In the genomic region with DNA sequence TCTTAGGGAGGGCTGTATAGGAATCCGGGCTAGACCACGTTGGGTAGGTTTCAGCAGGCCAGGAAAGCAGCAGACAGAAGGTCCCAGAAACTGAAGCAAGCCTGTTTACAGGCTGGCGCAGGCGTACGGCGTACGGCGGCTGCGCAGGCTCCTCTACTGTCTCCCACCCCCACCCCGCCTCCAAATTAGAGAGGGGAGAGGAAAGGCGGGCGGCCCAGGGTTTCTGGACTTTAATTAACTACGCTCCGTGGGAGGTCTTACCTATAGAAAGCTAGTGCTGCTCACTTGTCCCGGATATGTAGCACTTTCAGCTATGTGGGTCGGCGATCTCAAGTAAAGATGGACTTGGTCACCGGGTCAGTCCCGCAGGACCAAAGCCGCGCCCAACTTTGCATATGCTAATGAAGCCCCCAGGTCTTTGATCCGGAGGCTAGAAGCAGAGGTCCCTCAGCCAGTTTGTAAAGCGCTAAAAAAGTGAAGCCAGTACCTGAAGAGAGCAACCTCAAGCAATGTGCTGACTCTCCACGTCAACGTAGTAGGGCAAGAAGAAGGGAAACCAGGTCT, we compare ENCODE assay signal across 8 mouse cellular contexts. TPM values are rescaled to one million over a fixed set of nuclear protein-coding genes. Genes with fewer than 3 reads are reported as not detected.
DNase-seq lines count a peak whose midpoint lies in the region; ATAC-seq and TF ChIP-seq lines count a peak whose summit lies in the region.

A gene (minus strand): TSS at position 340 of the 564 bp plus-strand sequence.

- H3K9me3 ChIP-seq in ES-E14 (ENCODE audit: control insufficient read depth, insufficient read depth, low read depth, low read length): no peaks in the 10 kb centered on the region
- H3K9me3 ChIP-seq in forebrain, embryonic 14.5 days (replicated peaks; ENCODE audit: control insufficient read depth, low read length): no peaks in the 10 kb centered on the region
- H3K9me3 ChIP-seq in hindbrain, embryonic 14.5 days (ENCODE audit: control insufficient read depth, low read length): no peaks in the 10 kb centered on the region
- H3K9me3 ChIP-seq in lung, postnatal 0 days (ENCODE audit: low read length): no peaks in the 10 kb centered on the region

- H3K4me1 ChIP-seq in ES-E14 (ENCODE audit: control insufficient read depth in 2 of 2, insufficient read depth in 2 of 2, low read length in 2 of 2, poor library complexity in 1 of 2): peaks cover 2 to 3% of the 10 kb centered on the region in 2 experiments; a peak in 3 of 4 replicates
- H3K4me1 ChIP-seq in forebrain, embryonic 14.5 days (ENCODE audit: control insufficient read depth, insufficient read depth, low read length): peaks cover 9% of the 10 kb centered on the region
- 0 out of 2 replicates have a peak, but pooled peaks cover 5% of the 10 kb centered on the region for H3K4me1 ChIP-seq in hindbrain, embryonic 14.5 days (replicated peaks; ENCODE audit: control insufficient read depth, insufficient read depth, low read length)
- H3K4me1 ChIP-seq in lung, postnatal 0 days (ENCODE audit: insufficient read depth, low read depth, low read length): no peaks in the 10 kb centered on the region

- H3K27ac ChIP-seq in ES-E14 (ENCODE audit: insufficient read depth, low read depth, low read length, poor library complexity, severe bottlenecking): no peak within 1 kb of the TSS
- H3K27ac ChIP-seq in forebrain, embryonic 14.5 days (ENCODE audit: low read depth, low read length): no peak within 1 kb of the TSS
- no peak within 1 kb of the TSS for H3K27ac ChIP-seq in hindbrain, embryonic 14.5 days
- H3K27ac ChIP-seq in lung, postnatal 0 days (ENCODE audit: low read length): peak within 1 kb of the TSS; percentile 66

- WGBS in forebrain, embryonic 14.5 days: under 1% methylated on average over 25 of the region's 25 CpGs
- WGBS in hindbrain, embryonic 14.5 days: under 1% methylated on average over 25 of the region's 25 CpGs
- under 1% methylated on average over 25 of the region's 25 CpGs for WGBS in lung, postnatal 0 days

- peak within 1 kb of the TSS; percentile 78 for H3K4me2 ChIP-seq in forebrain, embryonic 14.5 days (ENCODE audit: low read length)
- peak within 1 kb of the TSS; percentile 65 for H3K4me2 ChIP-seq in hindbrain, embryonic 14.5 days (replicated peaks)
- peak within 1 kb of the TSS; percentile 75 for H3K4me2 ChIP-seq in lung, postnatal 0 days (replicated peaks; ENCODE audit: low read depth, low read length)

- H3K36me3 ChIP-seq in ES-E14 (ENCODE audit: control insufficient read depth, insufficient read depth, low read length, poor library complexity, severe bottlenecking): no peaks in the 10 kb centered on the region
- no peaks in the 10 kb centered on the region for H3K36me3 ChIP-seq in forebrain, embryonic 14.5 days (ENCODE audit: control insufficient read depth, insufficient read depth, low read length)
- no peaks in the 10 kb centered on the region for H3K36me3 ChIP-seq in hindbrain, embryonic 14.5 days (replicated peaks; ENCODE audit: control insufficient read depth, insufficient read depth)
- H3K36me3 ChIP-seq in lung, postnatal 0 days (ENCODE audit: insufficient read depth, low read length): no peaks in the 10 kb centered on the region

- TF ChIP-seq EP300 in lung, postnatal 0 days (IDR thresholded peaks at IDR 0.05): no peak

- no peaks in the 10 kb centered on the region for H3K27me3 ChIP-seq in forebrain, embryonic 14.5 days (replicated peaks; ENCODE audit: control insufficient read depth, insufficient read depth, low read length)
- H3K27me3 ChIP-seq in hindbrain, embryonic 14.5 days (ENCODE audit: control insufficient read depth, insufficient read depth, low read length): no peaks in the 10 kb centered on the region
- H3K27me3 ChIP-seq in lung, postnatal 0 days (replicated peaks; ENCODE audit: insufficient read depth, low read length): no peaks in the 10 kb centered on the region

- ATAC-seq in cerebellum, adult (ENCODE audit: insufficient number of reproducible peaks, low FRiP score, low TSS enrichment): peak; percentile 95
- peak; percentile 95 for ATAC-seq in forebrain, embryonic 14.5 days
- ATAC-seq in hindbrain, embryonic 14.5 days (ENCODE audit: low FRiP score): peak; percentile 92
- peak; percentile 89 for ATAC-seq in lung, postnatal 0 days

- H3K9ac ChIP-seq in ES-E14 (ENCODE audit: insufficient read depth, low read depth, low read length, poor library complexity, severe bottlenecking): 0 out of 2 replicates have a peak within 1 kb of the TSS, but pooled peaks have one; percentile 15
- H3K9ac ChIP-seq in forebrain, embryonic 14.5 days (ENCODE audit: low read length): peak within 1 kb of the TSS; percentile 63
- H3K9ac ChIP-seq in hindbrain, embryonic 14.5 days: peak within 1 kb of the TSS; percentile 57
- H3K9ac ChIP-seq in lung, postnatal 0 days (replicated peaks; ENCODE audit: low read depth): peak within 1 kb of the TSS; percentile 34

- TF ChIP-seq CTCF in lung, postnatal 0 days (IDR thresholded peaks at IDR 0.05): no peak

- H3K4me3 ChIP-seq in ES-E14 (ENCODE audit: insufficient read depth in 1 of 2, low read depth in 1 of 2, low read length in 2 of 2, poor library complexity in 1 of 2, severe bottlenecking in 1 of 2): peak within 1 kb of the TSS; percentile 44 to 55
- H3K4me3 ChIP-seq in forebrain, embryonic 14.5 days (ENCODE audit: low read depth, low read length): peak within 1 kb of the TSS; percentile 44
- peak within 1 kb of the TSS; percentile 42 for H3K4me3 ChIP-seq in hindbrain, embryonic 14.5 days (replicated peaks; ENCODE audit: low read length)
- H3K4me3 ChIP-seq in lung, postnatal 0 days (ENCODE audit: low read depth, low read length): peak within 1 kb of the TSS; percentile 60

- in situ Hi-C loops in ES-E14 (cut with MboI; ENCODE audit: low sequenced_read_pairs in 2 of 2, unreplicated experiment in 2 of 2): no loop called here

- peak; percentile 45 for DNase-seq in ES-E14 (ENCODE audit: low read depth, low spot score)
- DNase-seq in forebrain, embryonic 14.5 days (ENCODE audit: low spot score): peak; percentile 73
- DNase-seq in hindbrain, embryonic 14.5 days (ENCODE audit: low spot score): peak; percentile 67
- peak; percentile 20 to 45 for DNase-seq in layer of hippocampus, postnatal 36 days
- DNase-seq in lung, postnatal 0 days (ENCODE audit: low spot score): peak; percentile 64
- peak; percentile 73 for DNase-seq in retina, postnatal 1 day
- DNase-seq in thymus, postnatal 25 days: no peak

TF ChIP-seq in ES-E14, 5 proteins besides CTCF, POLR2A, EP300 and RAD21:
- TF ChIP-seq HCFC1 (IDR thresholded peaks at IDR 0.05; ENCODE audit: borderline replicate concordance, insufficient read depth, low read length): no peak
- TF ChIP-seq MAFK (IDR thresholded peaks at IDR 0.05; ENCODE audit: insufficient read depth, low read depth, low read length): no peak
- TF ChIP-seq ZNF384 (IDR thresholded peaks at IDR 0.05; ENCODE audit: low read depth, low read length): no peak
- TF ChIP-seq CHD2 (IDR thresholded peaks at IDR 0.05; ENCODE audit: low read depth, low read length): no peak
- TF ChIP-seq ZC3H11A (IDR thresholded peaks at IDR 0.05; ENCODE audit: borderline replicate concordance, low read depth, low read length): no peak

RNA-seq across cellular contexts. Expression of the gene that starts here (rescaled TPM):
- 1.3 and 1.9 TPM in 2 replicates for total RNA-seq in ES-E14 (2012; rRNA removed)
- polyA plus RNA-seq in forebrain, embryonic 14.5 days (2014; fragmentation: Nextera tagmentation; extraction: Ambion mirVana): 0.57 and 0.75 TPM in 2 replicates
- polyA plus RNA-seq in hindbrain, embryonic 14.5 days (2014; fragmentation: Nextera tagmentation; extraction: Ambion mirVana): 0.98 and 1.5 TPM in 2 replicates
- total RNA-seq in layer of hippocampus, postnatal 36 days (2021): 1 to 10 TPM; 1.8 to 2.1 TPM
- 2.1 and 2.5 TPM in 2 replicates for polyA plus RNA-seq in lung, postnatal 0 days (2015; fragmentation: Nextera tagmentation; extraction: Ambion mirVana)

Comparison
In these comparisons a context has a peak if more than half of its experiments do, and no peak if none do; other contexts are left out.
1. Peak in DNase-seq, ATAC-seq, H3K4me3 ChIP-seq, H3K9ac ChIP-seq and H3K4me2 ChIP-seq in forebrain, embryonic 14.5 days; RNA of the gene not detected or under 1 TPM.